Mouse (Mus musculus): ENCODE data around the gene Zfand3.

DNA sequence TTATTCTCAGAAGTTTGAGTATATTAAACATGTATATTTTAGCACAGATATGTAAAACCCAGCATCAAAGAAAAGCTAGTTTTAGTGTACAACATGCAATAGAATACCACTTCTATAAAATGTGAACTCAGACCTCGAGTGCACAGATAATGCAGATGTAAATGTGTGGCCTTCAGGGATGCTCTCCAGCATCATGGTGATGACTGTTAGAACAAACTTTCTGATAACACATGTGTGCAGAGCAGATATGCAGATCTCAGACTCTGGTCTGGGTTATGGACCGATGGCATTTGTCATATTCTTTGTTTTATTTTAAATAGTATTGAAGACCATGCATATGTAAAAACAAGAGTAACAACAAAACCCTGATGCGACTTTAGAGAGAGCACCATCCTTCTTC lies 117.7 kb downstream of the Zfand3 start:
- TF ChIP-seq CTCF (IDR thresholded peaks at IDR 0.05; ENCODE audit: borderline replicate concordance, insufficient read depth, low read depth, low read length) (no peak), POLR2A (IDR thresholded peaks at IDR 0.05; ENCODE audit: borderline replicate concordance, insufficient read depth, low read length) (no peak)

All from cerebellum, adult 2 months (tissue).